Mouse (Mus musculus): Measurements from ENCODE around the gene Olfr1216.
"Not testable (repeated sequence)": the region's sequence is repeated elsewhere in the genome, so short reads cannot be mapped to it uniquely, and the experiment has no call there.

The Olfr1216 gene

GRCm38 (mm10) chr2:89018240-89018639 lies at the start of gene Olfr1216:
Olfr1216 (minus strand) TSS chr2:89018340.
- DNase-seq (ENCODE audit: low spot score), result no peak

GRCm38 (mm10) chr2:89061087-89061486 lies 42.9 kb upstream of the Olfr1216 start, which contains the start of gene Olfr1218:
Olfr1218 (minus strand) TSS chr2:89061187.
- no peak for DNase-seq (ENCODE audit: low spot score)

GRCm38 (mm10) chr2:89031965-89032364 lies 13.8 kb upstream of the Olfr1216 start, which contains the start of gene Olfr1217:
Olfr1217 (minus strand) TSS chr2:89032065.
- DNase-seq (ENCODE audit: low spot score), result no peak

- DNase-seq (ENCODE audit: low spot score), result not testable (repeated sequence)
Observed at GRCm38 (mm10) chr2:89021436-89021835, 3.3 kb upstream of the Olfr1216 start.

DNA sequence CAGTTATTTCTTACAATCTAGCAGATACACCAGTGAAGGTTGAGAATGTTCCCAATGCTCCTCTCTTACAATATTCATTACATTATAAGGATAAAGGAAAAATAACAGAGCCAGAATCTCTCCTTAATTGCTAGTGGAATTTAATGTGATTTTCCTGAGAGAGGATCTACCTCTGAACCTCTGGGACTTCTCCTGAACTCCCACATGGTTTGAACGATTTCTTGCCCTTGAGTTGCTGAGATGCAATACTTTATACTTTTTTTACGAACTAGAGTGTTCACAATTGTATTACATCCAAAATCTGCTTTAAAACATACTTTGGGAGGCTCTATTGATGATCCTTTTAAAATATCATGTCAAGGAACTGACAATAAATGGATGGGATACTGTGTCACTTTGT lies 11.3 kb downstream of the Olfr1216 start, which contains the start of gene Olfr1215:
Olfr1215 (minus strand) TSS at position 101 of the 400 bp plus-strand sequence.
- no peak for DNase-seq (ENCODE audit: low spot score)

DNA sequence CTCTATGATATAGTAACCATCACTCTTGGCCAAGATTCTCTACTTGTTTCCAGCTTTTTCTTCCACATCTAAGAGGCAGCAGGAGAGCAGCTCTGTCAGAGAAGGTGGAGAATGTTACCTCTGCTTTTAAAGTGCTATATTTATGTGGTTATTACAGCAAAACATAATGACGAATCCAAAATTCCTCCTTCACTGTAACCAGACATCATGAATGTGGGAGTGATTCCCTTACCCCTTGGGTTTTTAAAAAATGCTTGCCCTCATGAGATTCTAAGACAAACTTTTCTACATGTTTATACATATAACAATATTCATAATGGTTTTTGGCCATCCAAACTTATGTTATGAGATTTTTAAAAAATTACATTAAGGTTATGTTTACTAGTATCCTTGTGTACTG lies 25.6 kb downstream of the Olfr1216 start, which contains the start of gene Olfr1214:
Olfr1214 (minus strand) TSS at position 101 of the 400 bp plus-strand sequence.
- no peak for DNase-seq (ENCODE audit: low spot score)

- no peak for DNase-seq (ENCODE audit: low spot score)
Observed at GRCm38 (mm10) chr2:88980181-88980580, 38.0 kb downstream of the Olfr1216 start, which contains the start of gene Gm13762. Gm13762 (minus strand) TSS chr2:88980281.
